Mouse (Mus musculus) spleen, adult 2 months (tissue): ENCODE results near the gene Tox3.

Experiments
- CTCF ChIP-seq: fragments of 200-500 bp; IDR thresholded peaks from 2 replicates; pipeline ENCODE4 v1.5.1; 2011; ENCODE audit warnings: mild to moderate bottlenecking, inconsistent platforms; ENCODE audit not compliant: insufficient read depth, insufficient read length, insufficient replicate concordance; ENCODE audit errors: extremely low read depth
- POLR2A ChIP-seq: fragments of 200-500 bp; IDR thresholded peaks from 2 replicates; pipeline ENCODE4 v1.6.1; 2011; ENCODE audit warnings: low read depth, low read length, inconsistent platforms

DNA sequence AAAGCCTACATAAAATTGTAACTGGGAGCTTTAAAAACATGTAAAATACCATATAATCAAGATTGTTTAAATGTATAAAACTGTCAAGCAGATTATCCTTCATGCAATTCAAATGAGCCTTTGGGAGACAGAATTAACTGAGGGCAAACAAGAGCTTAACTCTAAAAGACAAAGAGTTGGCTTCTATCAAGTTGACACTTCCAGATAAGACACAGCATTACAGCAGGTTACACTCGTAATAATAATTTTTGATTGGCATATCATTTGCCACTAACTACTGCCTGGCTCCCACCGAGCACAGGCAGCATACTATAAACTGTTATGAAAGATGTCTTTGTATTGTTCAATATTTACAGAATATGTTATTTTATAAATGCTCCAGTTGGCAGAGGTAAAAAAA, 47.2 kb downstream of the Tox3 start:
- TF ChIP-seq CTCF (no peak), POLR2A (no peak)
